Mouse (Mus musculus) olfactory bulb, adult 2 months (tissue): Measurements from ENCODE around the gene 1110017D15Rik.

Source experiments
- CTCF ChIP-seq: fragments of 200-500 bp; IDR thresholded peaks from 2 replicates; pipeline ENCODE4 v1.5.1; 2012; ENCODE audit warnings: low read depth, mild to moderate bottlenecking, low read length, moderate library complexity; ENCODE audit not compliant: insufficient read depth
- POLR2A ChIP-seq: fragments of 200-500 bp; IDR thresholded peaks from 2 replicates; pipeline ENCODE4 v1.6.1; 2012; ENCODE audit warnings: mild to moderate bottlenecking, low read depth, low read length, moderate library complexity; ENCODE audit not compliant: insufficient read depth

DNA sequence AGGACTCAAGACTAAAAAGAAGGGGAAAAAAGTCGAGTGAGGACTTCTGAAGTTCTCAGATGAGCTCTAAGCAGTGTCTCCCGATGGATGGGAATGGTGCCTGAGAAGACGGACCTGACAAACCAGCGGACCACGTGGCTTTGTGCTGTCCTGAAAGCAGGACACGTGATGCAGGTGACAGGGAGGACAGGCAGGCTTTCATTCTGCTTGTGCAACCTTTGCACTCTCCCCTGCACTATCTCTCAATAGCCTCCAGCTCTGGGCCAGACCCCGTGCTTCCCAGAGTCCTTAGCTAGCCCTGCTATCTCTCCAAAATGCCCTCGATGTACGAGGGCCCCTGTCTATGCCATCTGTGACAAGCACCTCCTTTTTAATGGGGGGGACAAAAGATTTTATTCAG lies 7.7 kb upstream of the 1110017D15Rik start:
- no peak for TF ChIP-seq POLR2A
- no peak for TF ChIP-seq CTCF
